Mouse (Mus musculus): ENCODE data around the gene Ctse.

Ctse gene

DNA sequence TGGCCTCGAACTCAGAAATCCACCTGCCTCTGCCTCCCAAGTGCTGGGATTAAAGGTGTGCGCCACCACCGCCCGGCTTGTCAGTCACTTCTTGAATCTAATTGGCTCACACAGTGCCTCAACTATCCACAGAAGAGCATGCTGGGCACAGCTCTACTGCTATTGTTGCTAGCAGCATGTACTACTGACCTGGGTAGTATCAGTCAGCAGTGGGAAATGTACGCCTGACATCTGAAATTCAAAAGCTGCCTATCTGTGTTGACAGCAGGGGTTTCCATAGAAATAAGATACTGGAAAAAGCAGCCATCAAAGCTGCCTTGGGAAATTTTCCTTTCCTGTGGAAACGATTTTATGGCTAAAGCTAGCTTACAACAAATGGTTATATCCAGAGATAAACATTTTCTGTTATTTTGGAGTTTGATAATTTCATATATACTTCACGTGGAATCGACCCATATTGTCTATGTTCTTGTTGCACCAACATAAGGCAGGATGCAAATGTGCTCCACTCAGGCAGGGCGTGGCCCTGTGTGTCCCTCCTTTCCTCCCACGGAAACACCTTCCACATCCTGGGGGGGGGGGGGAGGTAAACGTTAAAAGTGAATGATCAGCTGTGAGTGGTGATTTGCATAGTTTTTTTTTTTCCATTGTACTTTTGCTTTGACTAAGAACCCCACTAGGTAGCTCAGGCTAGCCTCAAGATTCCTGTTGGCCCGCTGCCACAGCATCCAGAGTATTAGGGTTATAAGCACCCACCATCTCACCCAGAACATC is 14.8 kb downstream of the Ctse start:
- no peak for DNase-seq (ENCODE audit: low spot score)

DNA sequence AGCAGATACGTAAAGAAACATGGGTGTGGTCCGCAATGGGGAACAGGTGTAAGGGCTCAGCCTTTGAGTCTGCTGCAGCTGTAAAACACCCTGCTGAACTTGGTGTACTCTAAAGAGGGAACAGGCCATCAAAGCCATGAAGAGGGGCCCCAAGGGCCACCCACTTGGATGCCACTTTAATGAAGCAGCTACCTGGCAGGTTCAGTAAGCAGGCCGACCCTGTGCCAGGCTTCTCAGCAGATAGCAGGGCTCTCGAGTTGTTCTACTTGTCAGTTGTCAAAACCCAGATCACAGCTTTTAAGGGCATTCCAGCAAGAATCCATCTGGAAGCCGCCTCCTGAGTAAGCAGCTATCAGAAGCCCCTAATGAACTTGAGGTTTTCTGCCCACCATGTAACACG is 17.5 kb downstream of the Ctse start:
- no peak for DNase-seq (ENCODE audit: low spot score)

DNA sequence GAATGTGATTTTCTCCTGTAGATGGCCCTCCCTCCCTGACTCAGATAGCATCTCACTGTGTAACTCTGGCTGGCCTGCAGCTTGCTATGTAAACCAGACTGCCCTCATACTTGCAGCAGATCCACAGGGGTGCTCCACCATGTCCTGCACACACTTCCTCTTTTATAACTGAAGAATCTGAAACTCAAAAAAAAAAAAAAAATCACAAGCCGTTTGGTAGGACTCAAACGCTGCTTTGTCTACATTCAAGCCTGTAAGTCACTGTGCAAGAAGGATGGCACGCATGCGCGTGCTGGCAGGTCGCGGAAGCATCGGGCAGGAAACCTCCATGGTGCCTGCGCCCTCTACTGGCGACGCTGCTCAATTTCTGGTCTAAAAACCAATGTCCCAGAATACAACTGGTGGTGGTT is 19.8 kb downstream of the Ctse start:
- peak; percentile 81 for DNase-seq (ENCODE audit: low spot score)

DNA sequence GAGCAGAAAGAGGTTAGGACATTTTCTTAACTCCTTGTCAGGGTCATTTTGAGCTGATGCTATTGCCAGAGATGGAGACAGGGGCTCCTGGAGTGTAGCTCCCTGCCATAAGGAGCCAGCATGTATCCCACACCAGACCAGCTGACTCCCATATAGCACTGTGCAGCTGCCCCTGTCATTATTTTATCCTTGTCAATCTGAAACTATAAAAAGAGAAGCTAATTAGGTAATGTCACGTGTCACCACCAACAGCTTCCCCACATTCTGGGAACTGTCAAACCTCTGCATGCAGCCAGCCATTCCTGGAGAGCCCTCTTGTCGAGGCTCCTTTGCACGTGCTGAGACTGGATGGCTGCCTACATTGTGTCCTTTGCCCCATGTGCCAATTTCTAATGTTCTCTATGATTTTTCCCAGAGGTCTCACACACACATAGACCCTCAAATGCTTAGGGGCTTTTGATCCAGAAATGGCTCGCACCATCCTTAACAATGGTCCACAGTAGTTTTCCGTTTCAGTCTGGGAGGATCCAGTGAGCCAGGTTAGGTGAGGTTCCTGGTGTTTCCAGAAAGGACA is 21.5 kb downstream of the Ctse start:
- DNase-seq (ENCODE audit: low spot score), result no peak

DNA sequence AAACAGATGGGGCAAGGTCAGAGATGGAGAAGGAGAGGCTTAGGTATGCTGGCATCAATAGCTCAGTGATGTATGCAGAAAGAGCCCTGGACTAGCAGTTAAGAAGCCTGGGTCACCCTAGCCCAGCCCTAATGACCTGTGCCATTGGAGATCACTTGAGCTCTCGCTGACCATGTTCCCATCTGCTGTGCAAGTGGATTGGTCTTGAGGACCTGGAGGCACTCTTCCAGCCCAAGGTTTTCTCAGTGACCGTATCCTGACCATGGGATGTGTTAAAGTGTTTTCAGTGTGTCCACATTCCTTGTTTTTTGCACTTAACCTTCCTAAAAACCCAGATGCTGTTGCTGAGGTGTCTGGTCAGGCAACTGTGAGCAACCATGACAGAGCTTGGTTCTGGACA is 22.2 kb downstream of the Ctse start:
- DNase-seq (ENCODE audit: low spot score), result no peak

DNA sequence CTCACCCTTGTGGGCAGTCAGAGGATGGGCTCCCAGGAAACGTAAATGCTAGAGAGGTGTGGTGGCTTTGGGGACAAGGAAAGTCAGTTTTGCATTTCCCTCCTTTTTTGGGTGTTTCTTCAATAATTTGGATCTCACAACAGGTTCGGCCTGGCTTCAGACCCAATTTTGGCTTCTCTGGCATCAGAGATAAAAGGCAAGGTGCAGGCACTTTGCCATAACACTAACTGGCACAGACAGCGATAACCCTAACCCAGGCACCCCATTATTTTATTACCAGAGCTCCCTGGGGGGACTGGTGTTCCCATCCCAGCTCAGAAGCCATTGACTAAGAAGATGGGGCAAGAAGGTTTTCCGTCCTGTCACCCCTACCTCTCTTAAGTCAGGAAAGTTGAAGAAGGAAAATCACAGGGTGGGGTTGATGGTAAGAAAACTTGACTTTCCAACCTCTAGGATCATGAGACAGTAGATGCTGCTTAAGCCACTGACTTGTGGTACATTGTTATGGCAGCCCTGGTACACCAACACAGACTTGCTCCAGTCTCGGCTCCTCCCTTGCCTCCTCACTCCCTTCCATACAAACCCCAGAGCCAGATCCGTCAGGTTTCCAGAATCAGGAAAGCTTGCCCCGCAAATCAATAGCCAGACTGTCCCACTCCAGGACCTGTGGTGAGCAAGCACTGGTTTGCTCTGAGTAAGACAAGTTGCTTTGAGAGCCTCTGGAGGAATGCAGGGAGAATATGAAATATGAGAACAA is 22.8 kb downstream of the Ctse start:
- DNase-seq (ENCODE audit: low spot score), result no peak

DNA sequence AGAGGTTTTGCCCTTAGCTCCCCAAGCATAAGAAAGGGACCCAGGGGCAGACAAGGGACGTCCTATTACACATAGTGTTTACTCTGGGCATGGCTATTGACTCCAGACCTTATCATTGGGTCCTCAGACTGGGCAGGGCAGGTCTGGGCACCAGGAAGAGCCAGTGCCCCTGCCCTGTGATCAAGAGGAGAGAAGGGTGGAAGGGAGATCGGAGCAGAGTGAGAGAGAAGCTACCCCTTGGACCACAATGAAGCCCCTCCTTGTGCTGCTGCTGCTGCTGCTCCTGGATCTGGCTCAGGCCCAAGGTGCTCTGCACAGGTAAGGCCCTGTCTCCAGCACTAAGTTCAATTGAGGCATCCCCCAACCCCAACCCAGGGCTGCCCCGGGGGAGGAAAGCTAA is 23.6 kb downstream of the Ctse start:
- no peak for DNase-seq (ENCODE audit: low spot score)

DNA sequence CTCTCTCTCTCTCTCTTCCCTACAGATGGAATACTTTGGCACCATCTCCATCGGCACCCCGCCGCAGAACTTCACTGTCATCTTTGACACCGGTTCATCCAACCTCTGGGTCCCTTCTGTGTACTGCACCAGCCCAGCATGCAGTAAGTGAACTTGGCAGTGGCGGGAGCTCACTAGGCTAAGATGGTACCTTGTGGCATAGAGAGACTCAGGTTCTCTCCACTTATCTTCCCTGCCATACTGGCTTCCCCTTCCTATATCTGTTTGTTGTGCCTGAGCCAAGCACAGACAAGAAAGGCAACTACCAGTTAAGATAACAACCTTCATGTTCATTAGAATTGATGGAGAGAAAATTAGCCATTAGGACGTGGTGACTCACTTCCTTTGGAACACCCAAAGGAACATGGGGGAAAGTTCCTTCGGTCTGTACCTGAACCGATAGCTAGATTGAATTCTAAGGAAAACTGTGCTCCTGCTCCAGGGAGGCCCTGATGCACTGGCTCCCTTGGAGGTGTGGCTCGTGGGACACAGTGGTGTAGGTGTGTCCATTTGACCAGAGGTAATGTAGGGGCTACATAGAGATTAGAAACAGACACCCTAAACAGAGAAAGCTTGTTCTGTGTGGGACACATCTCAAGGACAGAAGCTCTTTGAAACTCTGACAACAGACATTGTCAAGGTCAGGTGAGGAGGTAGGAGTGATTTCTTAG is 25.3 kb downstream of the Ctse start:
- DNase-seq (ENCODE audit: low spot score), result no peak

DNA sequence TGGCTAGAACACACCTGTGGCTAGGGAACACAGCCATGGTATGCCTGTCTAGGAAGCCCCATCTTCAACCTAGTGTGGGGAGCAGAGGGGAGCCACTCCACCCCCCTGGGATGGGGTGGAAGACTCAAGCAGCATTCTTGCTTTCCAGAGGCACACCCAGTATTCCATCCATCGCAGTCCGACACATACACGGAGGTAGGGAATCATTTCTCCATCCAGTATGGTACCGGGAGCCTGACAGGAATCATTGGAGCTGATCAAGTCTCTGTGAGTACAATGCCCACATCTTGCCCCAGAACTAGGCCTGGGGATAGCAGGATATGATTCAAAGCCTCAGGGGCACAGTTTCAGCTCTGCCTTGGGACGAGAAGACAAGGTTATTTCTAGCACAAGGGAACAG is 26.0 kb downstream of the Ctse start:
- no peak for DNase-seq (ENCODE audit: low spot score)

DNA sequence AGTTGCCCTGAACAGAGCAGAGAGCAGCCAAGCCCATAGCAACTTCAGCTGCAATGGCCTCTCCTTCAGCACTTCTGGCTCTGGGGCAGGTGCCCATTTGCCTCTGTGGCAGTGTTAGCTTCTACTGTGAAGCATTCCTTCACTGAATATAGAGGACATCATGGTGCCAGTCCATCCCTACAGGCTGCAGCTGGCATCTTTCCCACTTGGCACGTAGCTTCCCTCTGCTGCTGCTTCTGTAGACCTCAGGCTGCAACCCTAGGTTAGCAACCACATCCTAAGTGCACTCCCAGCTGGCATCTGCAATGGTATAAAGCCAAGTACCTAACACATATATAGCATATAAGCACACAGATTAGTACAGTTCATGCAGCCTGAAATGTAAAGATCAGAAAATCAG is 27.8 kb downstream of the Ctse start:
- no peak for DNase-seq (ENCODE audit: low spot score)

DNA sequence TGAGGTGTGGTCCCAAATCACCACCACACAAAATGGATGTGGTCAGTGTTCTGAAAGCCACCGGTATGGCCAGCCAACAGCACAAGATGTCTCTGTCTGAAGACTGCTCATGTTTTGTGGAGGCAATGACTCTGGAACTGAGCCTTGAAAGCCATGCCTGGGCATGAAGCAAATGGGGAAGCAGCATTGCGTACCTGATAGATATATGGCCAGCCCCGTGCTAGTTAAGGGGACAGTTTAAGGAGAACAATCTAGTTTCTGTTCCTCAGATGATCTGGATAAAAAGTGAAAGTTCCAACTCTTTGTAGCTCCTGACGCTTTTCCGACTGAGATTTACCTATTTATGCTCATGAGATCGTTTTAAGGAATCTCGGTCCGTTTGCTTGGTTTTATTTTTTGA is 33.0 kb downstream of the Ctse start:
- no peak for DNase-seq (ENCODE audit: low spot score)

DNA sequence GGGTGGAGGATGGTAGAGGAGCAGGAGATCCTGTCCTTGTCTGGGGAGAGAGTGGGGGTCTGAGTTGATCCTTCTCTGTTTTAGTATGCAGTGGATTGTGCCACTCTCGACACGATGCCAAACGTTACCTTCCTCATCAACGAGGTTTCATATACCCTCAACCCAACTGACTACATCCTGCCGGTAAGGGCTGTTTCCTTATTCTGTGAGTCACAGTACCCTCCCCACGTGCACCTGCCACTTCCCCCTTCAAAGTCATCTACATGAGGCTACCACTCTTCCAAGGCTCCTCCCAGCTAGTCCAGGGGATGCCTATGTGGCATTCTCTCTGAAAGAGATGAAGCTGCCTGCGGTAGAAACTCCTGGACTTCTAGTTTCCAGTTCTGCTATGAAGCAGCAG is 34.3 kb downstream of the Ctse start:
- no peak for DNase-seq (ENCODE audit: low spot score)

DNA sequence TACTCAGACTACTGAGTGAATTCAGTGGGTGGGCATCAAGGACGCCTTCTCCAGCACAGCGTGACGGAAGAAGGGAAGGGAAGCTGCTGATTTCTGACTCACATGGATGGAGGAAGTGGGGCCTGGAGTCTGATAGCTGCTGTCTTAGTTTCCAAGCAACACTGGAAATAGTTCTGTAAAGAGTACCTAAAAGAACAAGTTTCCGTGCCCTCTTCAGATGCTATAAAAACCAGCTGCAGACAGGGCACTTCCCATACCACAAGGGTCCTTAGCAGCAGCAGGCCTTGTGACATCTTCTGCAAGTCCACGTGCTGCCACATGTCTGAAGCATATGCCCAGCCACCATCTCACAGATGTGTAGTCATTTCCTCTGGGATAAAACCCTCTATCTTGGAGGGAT is 41.5 kb downstream of the Ctse start:
- no peak for DNase-seq (ENCODE audit: low spot score)

DNA sequence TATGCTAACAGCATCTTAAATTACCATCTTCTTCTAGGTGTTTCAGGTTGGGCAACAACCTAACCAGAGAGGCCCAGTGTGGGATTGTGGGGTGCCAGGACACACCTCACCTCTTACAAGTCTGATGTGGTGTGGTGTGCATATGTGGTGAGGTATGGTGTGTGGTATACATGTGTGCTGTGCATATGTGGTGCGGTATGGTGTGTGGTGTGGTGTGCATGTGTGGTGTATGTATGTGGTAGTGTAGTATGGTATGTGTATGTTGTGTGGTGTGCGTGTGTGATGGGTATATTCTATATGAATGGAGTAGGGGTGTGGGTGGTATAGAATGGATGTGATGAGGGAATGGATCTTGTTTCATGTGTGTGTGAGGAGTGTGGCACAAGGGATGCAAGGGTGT is 49.6 kb downstream of the Ctse start:
- no peak for DNase-seq (ENCODE audit: low spot score)

DNA sequence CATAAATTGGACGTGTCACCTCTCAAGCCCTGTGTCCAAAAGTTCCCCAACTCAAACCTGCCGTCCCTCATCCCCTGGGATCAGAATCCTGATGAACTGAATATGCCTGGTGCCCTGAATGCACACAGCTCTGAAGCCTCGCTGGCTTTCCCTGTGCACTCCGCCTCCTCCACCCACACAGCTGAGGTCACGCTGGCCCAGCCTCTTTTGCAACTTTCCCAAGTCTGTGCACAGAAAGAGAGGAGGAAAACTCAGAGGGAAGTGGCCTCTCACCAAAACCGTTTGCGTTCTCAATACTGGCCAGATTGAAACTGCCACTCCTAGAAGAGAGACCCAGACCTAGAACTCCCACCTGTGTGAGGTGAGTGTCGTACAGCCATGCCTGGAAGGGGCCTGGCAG is 50.4 kb downstream of the Ctse start, which contains the start of gene Rab7b:
Rab7b (plus strand) TSS at position 221 of the 400 bp plus-strand sequence.
- no peak for DNase-seq (ENCODE audit: low spot score)

DNA sequence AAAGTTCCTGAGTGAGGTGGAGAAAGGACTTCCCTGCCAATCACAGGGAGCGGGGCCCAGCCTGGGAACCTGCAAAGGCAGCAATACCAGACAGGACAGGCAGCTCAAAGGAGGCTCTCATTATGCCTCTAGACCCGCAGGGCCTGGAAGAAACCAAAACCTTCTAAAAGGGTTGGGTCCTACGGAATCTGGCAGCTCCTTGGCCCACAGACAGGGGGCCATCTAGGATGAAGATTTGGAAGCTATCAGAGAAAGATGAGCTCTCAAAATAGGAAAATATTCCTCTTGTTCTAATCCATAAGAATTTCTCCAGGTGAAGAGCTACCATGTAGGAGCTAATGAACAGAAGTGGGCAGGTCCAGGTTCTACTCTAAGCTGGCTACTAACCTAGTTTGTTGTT is 50.9 kb downstream of the Ctse start:
- no peak for DNase-seq (ENCODE audit: low spot score)

DNA sequence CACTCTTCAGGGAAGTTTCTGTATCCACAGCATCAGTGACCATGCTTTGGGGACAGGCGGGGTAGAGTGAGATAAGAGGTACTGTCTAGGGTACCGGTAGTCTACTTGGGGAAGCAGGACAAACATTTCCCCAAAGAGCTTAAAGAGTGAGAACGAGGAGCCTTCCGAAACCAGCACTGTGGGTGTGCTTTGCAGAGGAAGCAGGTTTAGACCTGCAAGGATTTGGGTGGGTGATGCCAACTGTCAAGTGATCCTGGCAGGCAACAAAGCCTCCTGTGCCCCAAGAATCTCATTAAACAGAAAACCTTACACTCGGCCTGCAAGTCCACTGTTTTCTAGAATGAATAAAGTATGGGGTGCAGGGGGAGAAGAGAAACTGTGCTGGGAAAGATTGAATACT is 51.8 kb downstream of the Ctse start:
- no peak for DNase-seq (ENCODE audit: low spot score)

DNA sequence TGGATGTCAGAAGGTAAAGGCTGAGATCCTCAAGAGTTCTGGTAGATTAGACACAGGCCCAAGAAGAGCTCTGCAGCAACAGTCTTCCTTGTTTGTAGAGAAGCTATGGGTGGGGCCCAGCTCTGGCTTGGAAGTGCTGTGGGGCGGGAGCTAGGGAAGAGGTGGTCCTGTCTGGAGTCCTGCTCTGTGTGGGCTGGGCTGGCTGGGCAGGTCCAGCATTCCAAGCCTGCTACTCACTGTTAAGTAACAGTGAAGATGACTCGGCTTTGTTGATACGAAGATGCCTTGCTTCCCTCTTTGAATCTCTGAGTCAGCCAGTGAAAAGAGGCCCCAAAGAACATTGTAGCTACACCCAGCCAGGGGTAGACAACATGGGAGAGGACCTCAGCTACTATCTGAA is 52.3 kb downstream of the Ctse start:
- DNase-seq (ENCODE audit: low spot score), result peak; percentile 64

DNA sequence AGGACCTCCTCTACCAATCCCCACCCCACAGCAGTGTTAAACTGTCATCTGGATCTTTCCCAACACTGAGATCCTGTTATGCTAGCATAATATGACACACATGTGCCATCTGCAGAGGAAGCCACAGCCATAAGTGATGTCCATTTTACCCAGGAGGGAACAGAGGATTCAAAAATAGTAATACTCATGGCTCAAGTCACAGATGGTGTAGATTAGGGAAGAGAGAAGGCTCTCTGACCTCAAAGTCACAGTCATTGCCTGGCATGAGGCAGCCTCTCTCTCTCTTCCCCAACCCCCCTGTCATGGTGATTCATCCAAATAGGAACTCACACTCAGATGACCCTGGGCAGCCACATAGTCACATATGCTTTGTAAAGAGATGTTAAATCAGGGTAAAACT is 53.2 kb downstream of the Ctse start:
- DNase-seq (ENCODE audit: low spot score), result no peak

DNA sequence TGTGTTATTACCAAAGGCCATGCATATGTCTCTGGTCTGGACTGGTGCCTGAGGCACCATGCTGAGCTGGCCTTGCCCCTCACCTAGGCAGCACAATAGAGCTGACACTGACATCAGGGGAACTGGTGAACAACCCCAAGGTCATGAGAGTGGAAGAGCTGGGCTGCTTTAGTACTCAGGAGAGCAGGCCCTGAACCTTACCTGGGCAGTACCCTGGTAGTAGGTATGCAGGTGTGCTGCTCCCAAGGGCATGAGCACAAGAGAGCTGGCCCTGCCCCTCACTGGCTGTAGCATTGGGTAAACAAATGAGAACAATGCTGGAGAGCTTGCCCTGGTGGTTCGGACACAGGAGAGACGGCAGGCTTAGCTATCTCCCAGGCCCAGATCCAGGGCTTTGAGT is 57.2 kb downstream of the Ctse start:
- no peak for DNase-seq (ENCODE audit: low spot score)

DNA sequence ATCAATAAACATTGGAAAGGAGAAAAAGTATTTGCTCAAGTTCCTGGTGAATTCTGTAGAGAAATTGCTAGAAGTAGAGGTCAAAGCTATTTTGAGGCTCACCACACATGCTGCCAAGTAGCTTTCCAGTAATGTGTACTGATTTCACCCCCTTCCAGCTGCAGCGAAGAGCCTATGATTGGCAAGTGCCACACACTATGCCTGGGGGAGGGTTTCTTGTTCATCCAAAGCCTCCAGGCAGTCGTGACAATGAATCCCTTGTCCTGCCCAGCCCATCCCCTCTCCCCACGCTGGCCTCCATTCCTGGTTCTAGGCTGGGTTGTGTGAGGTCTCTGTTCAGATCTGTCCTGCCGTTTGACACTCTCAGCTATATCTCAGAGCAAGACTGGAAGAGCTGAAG is 58.2 kb downstream of the Ctse start:
- no peak for DNase-seq (ENCODE audit: low spot score)

DNA sequence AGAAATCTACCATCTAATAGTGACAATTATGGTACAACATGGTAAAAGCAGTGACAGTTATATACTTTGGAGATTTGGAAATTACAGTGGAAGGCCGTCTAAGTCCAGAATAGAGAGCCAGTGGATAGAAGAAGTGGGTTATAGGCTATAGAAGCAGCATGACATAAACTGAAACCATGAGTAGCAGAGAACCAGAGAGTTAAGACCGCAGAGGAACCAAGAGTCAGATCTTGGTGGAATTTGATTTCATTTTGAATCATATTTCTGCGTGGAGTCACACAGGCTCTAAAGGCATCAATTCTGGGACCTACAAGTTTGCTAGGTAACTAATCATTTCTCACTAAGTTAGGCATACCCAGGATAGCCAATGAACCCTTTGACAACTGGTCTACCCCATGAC is 60.7 kb downstream of the Ctse start:
- DNase-seq (ENCODE audit: low spot score), result no peak

DNA sequence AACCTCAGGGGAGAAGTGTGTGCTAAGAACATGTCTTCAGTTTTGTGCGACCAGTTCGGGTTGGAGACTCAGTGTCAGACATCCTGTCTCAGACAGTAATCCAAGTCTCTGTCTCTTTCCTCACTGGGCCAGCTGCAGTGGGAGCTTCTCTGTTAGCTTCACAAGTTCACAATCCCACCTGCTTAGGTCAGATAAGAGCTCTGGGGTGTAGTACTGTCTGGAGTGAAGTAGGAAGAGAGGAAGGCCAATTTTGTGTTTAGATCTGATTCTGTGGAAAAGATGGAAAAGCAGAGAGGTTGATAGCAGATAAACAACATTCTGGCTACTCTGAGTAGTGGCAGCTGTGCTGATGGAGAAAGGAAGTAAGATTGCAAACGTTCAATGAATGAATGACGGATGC is 61.5 kb downstream of the Ctse start:
- no peak for DNase-seq (ENCODE audit: low spot score)
